Mouse (Mus musculus): Measurements from ENCODE around the gene Ankrd33. TPM values are rescaled to one million over a fixed set of nuclear protein-coding genes. Genes with fewer than 3 reads are reported as not detected.
A peak's percentile ranks its signal among the peaks of the same experiment; 100 is the strongest.

Ankrd33 gene
- polyA plus RNA-seq, 1 experiment from 2014 or later = not detected

DNA sequence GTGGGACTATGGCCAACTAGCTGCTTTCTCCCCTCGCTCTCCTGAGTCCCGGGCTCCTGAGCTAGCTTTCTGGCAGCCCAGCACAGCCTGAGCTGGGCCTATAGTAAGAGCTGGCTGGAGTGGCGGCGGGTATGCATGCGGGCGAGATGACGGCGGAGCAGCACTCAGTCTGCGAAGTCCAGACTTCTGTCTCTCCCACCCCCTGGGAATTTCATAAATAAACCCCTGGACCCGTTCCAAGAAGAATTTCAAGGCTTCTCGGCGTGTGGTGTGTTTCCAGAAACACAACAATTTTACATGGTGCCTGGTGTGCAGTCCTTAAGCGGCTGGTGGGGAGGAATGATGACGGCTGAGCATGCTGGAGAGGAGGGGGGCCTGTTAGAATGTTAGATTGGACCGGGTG, 47.5 kb downstream of the Ankrd33 start:
- Histone ChIP-seq H3K4me1 (replicated peaks; ENCODE audit: control insufficient read depth, insufficient read depth) (peaks cover 19% of the 10 kb centered on the region), H3K27ac (replicated peaks) (peak overlapping the region; percentile 84), H3K36me3 (ENCODE audit: control insufficient read depth, insufficient read depth, low read length) (no peaks in the 10 kb centered on the region), H3K4me2 (replicated peaks; ENCODE audit: low read depth) (peak overlapping the region; percentile 20; the same call in 1 of the 2 replicates), H3K27me3 (ENCODE audit: control insufficient read depth, insufficient read depth, low read length) (no peaks in the 10 kb centered on the region), H3K4me3 (ENCODE audit: low read depth, low read length) (no peak overlapping the region), H3K9ac (ENCODE audit: low read length) (peak overlapping the region; percentile 35; the same call in 1 of the 2 replicates), H3K9me3 (ENCODE audit: control insufficient read depth, low read length) (no peaks in the 10 kb centered on the region)
- no peak for ATAC-seq (ENCODE audit: low FRiP score, low TSS enrichment)
- TF ChIP-seq EP300 (optimal IDR thresholded peaks at IDR 0.05) (no peak), CTCF (IDR thresholded peaks at IDR 0.05; ENCODE audit: low read depth) (no peak)
- WGBS = 26% methylated on average over 15 of the region's 15 CpGs
- no peak for DNase-seq (ENCODE audit: low spot score)

DNA sequence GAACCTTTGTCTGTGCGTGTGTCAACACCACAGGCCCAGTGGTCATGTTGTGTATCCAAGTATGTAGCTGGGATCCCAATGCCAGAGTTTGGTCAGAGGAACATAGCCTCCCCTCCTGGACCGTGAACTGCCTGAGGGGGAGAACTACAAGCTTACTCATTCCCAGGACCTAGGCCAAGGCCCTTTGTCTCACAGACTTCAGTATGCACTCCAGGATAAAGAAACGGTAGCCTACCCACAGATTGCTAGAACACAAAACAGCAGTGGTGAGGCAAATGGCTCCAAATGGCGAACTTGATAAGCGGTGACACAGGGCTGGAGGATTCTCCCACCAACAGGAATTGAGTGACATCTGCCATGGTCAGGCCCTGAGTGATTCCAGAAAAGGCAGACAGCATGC, 48.3 kb downstream of the Ankrd33 start:
- ATAC-seq (ENCODE audit: low FRiP score, low TSS enrichment) = no peak
- TF ChIP-seq EP300 (optimal IDR thresholded peaks at IDR 0.05) = no peak
- WGBS = 42% methylated on average over 5 of the region's 5 CpGs
- Histone ChIP-seq H3K4me3 (ENCODE audit: low read depth, low read length) (no peak overlapping the region), H3K27me3 (ENCODE audit: control insufficient read depth, insufficient read depth, low read length) (no peaks in the 10 kb centered on the region), H3K9ac (ENCODE audit: low read length) (peak overlapping the region; percentile 35; the same call in 1 of the 2 replicates), H3K36me3 (ENCODE audit: control insufficient read depth, insufficient read depth, low read length) (no peaks in the 10 kb centered on the region), H3K27ac (replicated peaks) (peak overlapping the region; percentile 84), H3K4me1 (replicated peaks; ENCODE audit: control insufficient read depth, insufficient read depth) (peaks cover 19% of the 10 kb centered on the region), H3K4me2 (replicated peaks; ENCODE audit: low read depth) (peak overlapping the region; percentile 9; the same call in 1 of the 2 replicates), H3K9me3 (ENCODE audit: control insufficient read depth, low read length) (no peaks in the 10 kb centered on the region)
- no peak for DNase-seq (ENCODE audit: low spot score)

DNA sequence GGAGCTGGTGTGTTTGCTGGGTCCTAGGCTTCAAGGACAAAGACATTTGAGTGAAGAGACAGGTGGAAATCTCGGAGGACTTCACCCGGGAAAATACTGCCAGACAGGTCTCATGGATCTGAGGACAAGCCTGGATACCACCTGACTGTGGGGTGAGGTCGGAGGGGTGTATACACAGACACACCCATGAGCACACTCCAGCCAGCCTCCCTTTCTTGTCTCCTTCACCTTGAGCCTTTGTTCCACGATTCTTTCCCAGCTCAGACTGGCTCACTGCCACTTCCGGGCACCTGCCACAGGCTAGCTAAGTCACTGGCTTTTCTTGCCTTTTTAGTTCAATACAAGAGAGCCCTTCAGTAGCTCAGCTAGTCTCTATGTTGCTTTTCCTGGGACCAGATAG, 48.7 kb downstream of the Ankrd33 start:
- peak overlapping the region; percentile 9; the same call in 1 of the 2 replicates for H3K4me2 ChIP-seq (replicated peaks; ENCODE audit: low read depth)
- H3K4me3 ChIP-seq (ENCODE audit: low read depth, low read length) = no peak overlapping the region
- ATAC-seq (ENCODE audit: low FRiP score, low TSS enrichment) (peak; percentile 81), DNase-seq (ENCODE audit: low spot score) (peak; percentile 91)
- TF ChIP-seq CTCF (IDR thresholded peaks at IDR 0.05; ENCODE audit: low read depth) (no peak), EP300 (optimal IDR thresholded peaks at IDR 0.05) (no peak)
- peak overlapping the region; percentile 84 for H3K27ac ChIP-seq (replicated peaks)
- no peaks in the 10 kb centered on the region for H3K27me3 ChIP-seq (ENCODE audit: control insufficient read depth, insufficient read depth, low read length)
- no peaks in the 10 kb centered on the region for H3K36me3 ChIP-seq (ENCODE audit: control insufficient read depth, insufficient read depth, low read length)
- 44% methylated on average over 5 of the region's 5 CpGs for WGBS
- no peaks in the 10 kb centered on the region for H3K9me3 ChIP-seq (ENCODE audit: control insufficient read depth, low read length)
- H3K4me1 ChIP-seq (replicated peaks; ENCODE audit: control insufficient read depth, insufficient read depth) = peaks cover 19% of the 10 kb centered on the region
- H3K9ac ChIP-seq (ENCODE audit: low read length) = no peak overlapping the region

DNA sequence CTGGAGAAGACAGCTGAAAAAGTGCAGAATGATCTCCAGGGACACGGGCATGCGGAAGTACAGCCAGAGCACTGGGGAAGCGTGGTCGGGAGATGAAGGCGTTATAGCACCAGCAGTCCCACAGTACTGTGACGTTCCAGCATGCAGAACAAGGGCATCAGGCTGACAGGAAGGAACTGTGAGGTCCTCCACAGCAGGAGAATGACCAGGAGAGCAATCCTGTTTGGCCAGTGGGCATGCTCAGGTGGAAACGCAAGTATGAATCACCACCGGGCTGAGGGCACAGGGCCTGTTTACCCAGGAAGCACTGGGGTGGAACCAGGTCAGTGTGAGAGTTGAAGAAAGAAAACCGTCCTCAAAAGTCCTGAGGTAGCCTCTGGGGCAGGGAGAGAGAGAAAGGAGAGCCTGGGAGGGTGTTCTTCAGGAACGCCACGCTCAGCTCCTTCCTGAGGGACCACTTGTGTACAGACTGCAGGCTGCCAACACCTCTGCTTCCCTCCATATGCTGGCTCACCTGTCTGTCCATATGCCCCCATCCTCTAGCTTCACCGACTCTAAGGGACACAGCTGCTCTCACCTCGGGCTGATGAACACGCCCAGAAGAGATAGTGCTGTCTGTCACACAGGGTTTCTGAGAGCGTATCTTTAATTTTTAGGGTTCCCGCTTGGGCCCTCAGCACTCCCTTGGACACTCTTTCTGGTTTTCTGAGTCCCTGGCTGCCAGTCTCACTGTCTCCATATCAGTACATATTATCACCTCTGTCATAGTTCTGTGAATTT, 50.3 kb downstream of the Ankrd33 start:
- Histone ChIP-seq H3K9ac (ENCODE audit: low read length) (no peak overlapping the region), H3K4me1 (replicated peaks; ENCODE audit: control insufficient read depth, insufficient read depth) (peaks cover 19% of the 10 kb centered on the region), H3K36me3 (ENCODE audit: control insufficient read depth, insufficient read depth, low read length) (no peaks in the 10 kb centered on the region), H3K27me3 (ENCODE audit: control insufficient read depth, insufficient read depth, low read length) (no peaks in the 10 kb centered on the region), H3K4me3 (ENCODE audit: low read depth, low read length) (no peak overlapping the region), H3K9me3 (ENCODE audit: control insufficient read depth, low read length) (no peaks in the 10 kb centered on the region), H3K4me2 (replicated peaks; ENCODE audit: low read depth) (no peak overlapping the region), H3K27ac (replicated peaks) (peak overlapping the region; percentile 84)
- WGBS = 50% methylated on average over 16 of the region's 16 CpGs
- TF ChIP-seq EP300 (optimal IDR thresholded peaks at IDR 0.05) = no peak
- no peak for TF ChIP-seq CTCF (IDR thresholded peaks at IDR 0.05; ENCODE audit: low read depth)
- ATAC-seq (ENCODE audit: low FRiP score, low TSS enrichment) (peak; percentile 72), DNase-seq (ENCODE audit: low spot score) (peak; percentile 79)

DNA sequence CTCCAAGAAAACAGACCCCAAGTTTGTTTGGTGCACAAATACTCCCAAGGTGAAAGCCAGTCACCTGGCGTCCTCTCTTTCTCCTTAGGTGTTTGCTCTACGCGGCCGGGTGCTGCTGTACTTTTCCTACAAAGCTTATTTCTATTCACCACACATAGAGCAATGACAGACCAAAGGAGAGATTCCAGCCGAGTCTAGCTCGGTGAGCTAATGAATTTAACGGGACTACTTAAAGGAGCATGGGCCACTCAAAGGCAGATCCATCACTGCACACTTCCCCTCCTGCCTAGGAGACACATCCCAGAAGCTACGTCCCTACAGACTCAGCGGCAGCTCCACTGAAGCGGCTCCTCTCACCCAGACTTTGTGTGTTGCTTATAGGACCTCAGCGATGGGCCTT, 52.0 kb downstream of the Ankrd33 start:
- Histone ChIP-seq H3K4me2 (replicated peaks; ENCODE audit: low read depth) (no peak overlapping the region), H3K27ac (replicated peaks) (no peak overlapping the region)

More for the DNA sequence above, 52.0 kb downstream of the Ankrd33 start:
- H3K27me3 ChIP-seq (ENCODE audit: control insufficient read depth, insufficient read depth, low read length) = no peaks in the 10 kb centered on the region
- no peak for TF ChIP-seq EP300 (optimal IDR thresholded peaks at IDR 0.05)
- TF ChIP-seq CTCF (IDR thresholded peaks at IDR 0.05; ENCODE audit: low read depth) = no peak
- peaks cover 13% of the 10 kb centered on the region for H3K4me1 ChIP-seq (replicated peaks; ENCODE audit: control insufficient read depth, insufficient read depth)
- no peak overlapping the region for H3K4me3 ChIP-seq (ENCODE audit: low read depth, low read length)
- 51% methylated on average over 11 of the region's 11 CpGs for WGBS
- H3K36me3 ChIP-seq (ENCODE audit: control insufficient read depth, insufficient read depth, low read length) = no peaks in the 10 kb centered on the region
- ATAC-seq (ENCODE audit: low FRiP score, low TSS enrichment) (no peak), DNase-seq (ENCODE audit: low spot score) (no peak)
- no peak overlapping the region for H3K9ac ChIP-seq (ENCODE audit: low read length)
- no peaks in the 10 kb centered on the region for H3K9me3 ChIP-seq (ENCODE audit: control insufficient read depth, low read length)

Other genes starting within 250 kb of the Ankrd33 start
- gene Scn8a, start 245.9 kb upstream of the Ankrd33 start, polyA plus RNA-seq (2015; fragmentation: Nextera tagmentation; extraction: Ambion mirVana) = 0.40 and 0.61 TPM in 2 replicates
- gene Gm47841, start 68.4 kb upstream of the Ankrd33 start, polyA plus RNA-seq (2015; fragmentation: Nextera tagmentation; extraction: Ambion mirVana) = not detected in 2 replicates
- gene Fignl2, start 37.2 kb upstream of the Ankrd33 start, polyA plus RNA-seq (2015; fragmentation: Nextera tagmentation; extraction: Ambion mirVana) = 0.19 and 0.22 TPM in 2 replicates
- gene Acvrl1, start 12.8 kb downstream of the Ankrd33 start, polyA plus RNA-seq (2015; fragmentation: Nextera tagmentation; extraction: Ambion mirVana) = 13.5 and 15.2 TPM in 2 replicates
- 6.9 and 8.1 TPM in 2 replicates for gene Acvr1b, start 58.3 kb downstream of the Ankrd33 start, polyA plus RNA-seq (2015; fragmentation: Nextera tagmentation; extraction: Ambion mirVana)
- 2.0 TPM in 2 replicates for gene Grasp, start 108.4 kb downstream of the Ankrd33 start, polyA plus RNA-seq (2015; fragmentation: Nextera tagmentation; extraction: Ambion mirVana)
- 9.4 and 17.1 TPM in 2 replicates for gene Nr4a1, start 138.5 kb downstream of the Ankrd33 start, polyA plus RNA-seq (2015; fragmentation: Nextera tagmentation; extraction: Ambion mirVana)
- 49.3 and 50.4 TPM in 2 replicates for gene Atg101, start 168.5 kb downstream of the Ankrd33 start, polyA plus RNA-seq (2015; fragmentation: Nextera tagmentation; extraction: Ambion mirVana)
- gene 6030408B16Rik, start 177.5 kb downstream of the Ankrd33 start, polyA plus RNA-seq (2015; fragmentation: Nextera tagmentation; extraction: Ambion mirVana) = 2.4 TPM in 2 replicates